Mouse (Mus musculus) intestine, embryonic 16.5 days (tissue): ENCODE data around the gene Plppr2. TPM values are rescaled to one million over a fixed set of nuclear protein-coding genes. Genes with fewer than 3 reads are reported as not detected.

Source experiments
- ATAC-seq: fragments of 200-750 bp; cut with Nextera tagmentation; 2 replicates; pipeline ENCODE4 v1.8.0; 2017; ENCODE audit warnings: moderate TSS enrichment, moderate library complexity
- H3K27ac ChIP-seq: fragments of 300-500 bp; sonication (generic); 2 replicates; pipeline ENCODE4 v1.5.1; 2014; ENCODE audit warnings: mild to moderate bottlenecking, low read length
- H3K27me3 ChIP-seq: fragments of 300-500 bp; sonication (generic); replicated peaks from 2 replicates; pipeline ENCODE4 v1.6.1; 2014; ENCODE audit warnings: low read length, control low read depth, mixed read lengths; ENCODE audit not compliant: control insufficient read depth, insufficient read depth
- H3K36me3 ChIP-seq: fragments of 300-500 bp; sonication (generic); 2 replicates; pipeline ENCODE4 v1.6.1; 2014; ENCODE audit warnings: low read length, control low read depth; ENCODE audit not compliant: control insufficient read depth, insufficient read depth
- H3K4me1 ChIP-seq: fragments of 300-500 bp; sonication (generic); 2 replicates; pipeline ENCODE4 v1.6.1; 2014; ENCODE audit warnings: low read length, control low read depth, mixed read lengths; ENCODE audit not compliant: control insufficient read depth, insufficient read depth
- H3K4me2 ChIP-seq: fragments of 300-500 bp; sonication (generic); 2 replicates; pipeline ENCODE4 v1.6.1; 2014; ENCODE audit warnings: low read depth, low read length, control low read depth
- H3K4me3 ChIP-seq: fragments of 300-500 bp; sonication (generic); 2 replicates; pipeline ENCODE4 v1.5.1; 2014; ENCODE audit warnings: mild to moderate bottlenecking, low read length
- H3K9ac ChIP-seq: fragments of 300-500 bp; sonication (generic); 2 replicates; pipeline ENCODE4 v1.6.1; 2014; ENCODE audit warnings: low read depth, low read length
- H3K9me3 ChIP-seq: fragments of 300-500 bp; sonication (generic); 2 replicates; pipeline ENCODE4 v1.6.1; 2016; ENCODE audit warnings: low read length, control low read depth; ENCODE audit not compliant: control insufficient read depth
- WGBS: fragments of 180-500 bp; shearing (Covaris S2); extraction: QIAGEN DNeasy Blood & Tissue Kit; methylation state at CpG from one replicate; pipeline ENCODE4 v1.1.7; 2014; 5-methylcytosine and 5-hydroxymethylcytosine counted together
- polyA plus RNA-seq: library from polyadenylated mRNA; unstranded; fragments of >200 nt; fragmentation: Nextera tagmentation; extraction: Ambion mirVana; gene quantifications from 2 replicates; pipeline ENCODE4 v1.2.1, GENCODE M21; 2015

Plppr2 gene
- polyA plus RNA-seq, 1 experiment from 2014 or later = 6.2 TPM

DNA sequence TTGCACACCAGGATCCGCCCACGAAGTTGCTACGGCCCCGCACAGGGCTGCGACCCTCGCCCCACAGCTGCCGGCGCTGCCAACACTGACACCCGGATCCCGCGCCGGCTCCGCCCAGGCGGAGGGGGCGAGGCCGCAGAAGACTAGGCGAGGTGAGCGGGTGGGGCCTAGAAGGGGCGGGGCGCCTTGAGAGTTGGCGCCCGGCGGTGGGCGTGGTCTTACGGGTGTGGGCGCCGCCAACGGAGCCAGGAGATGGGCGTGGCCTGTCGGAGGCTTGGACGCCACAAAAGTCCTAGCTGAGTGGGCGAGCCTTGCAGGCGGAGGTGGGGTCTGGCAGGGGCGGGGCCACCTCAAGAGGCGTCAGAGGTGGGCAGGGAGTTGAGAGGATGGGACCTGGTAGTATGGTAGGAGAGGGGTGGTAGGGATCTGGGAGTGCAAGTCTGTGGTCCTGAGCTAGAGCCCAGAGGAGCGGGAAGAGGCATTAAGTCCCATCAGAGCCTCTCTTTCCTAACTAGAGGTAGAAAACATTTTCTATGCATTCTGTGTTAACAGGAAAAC, 18.7 kb upstream of the Plppr2 start, which contains the start of gene Rab3d:
Gene Rab3d (minus strand): TSS at position 158 of the 558 bp plus-strand sequence.
- under 1% methylated on average over 35 of the region's 36 CpGs for WGBS

DNA sequence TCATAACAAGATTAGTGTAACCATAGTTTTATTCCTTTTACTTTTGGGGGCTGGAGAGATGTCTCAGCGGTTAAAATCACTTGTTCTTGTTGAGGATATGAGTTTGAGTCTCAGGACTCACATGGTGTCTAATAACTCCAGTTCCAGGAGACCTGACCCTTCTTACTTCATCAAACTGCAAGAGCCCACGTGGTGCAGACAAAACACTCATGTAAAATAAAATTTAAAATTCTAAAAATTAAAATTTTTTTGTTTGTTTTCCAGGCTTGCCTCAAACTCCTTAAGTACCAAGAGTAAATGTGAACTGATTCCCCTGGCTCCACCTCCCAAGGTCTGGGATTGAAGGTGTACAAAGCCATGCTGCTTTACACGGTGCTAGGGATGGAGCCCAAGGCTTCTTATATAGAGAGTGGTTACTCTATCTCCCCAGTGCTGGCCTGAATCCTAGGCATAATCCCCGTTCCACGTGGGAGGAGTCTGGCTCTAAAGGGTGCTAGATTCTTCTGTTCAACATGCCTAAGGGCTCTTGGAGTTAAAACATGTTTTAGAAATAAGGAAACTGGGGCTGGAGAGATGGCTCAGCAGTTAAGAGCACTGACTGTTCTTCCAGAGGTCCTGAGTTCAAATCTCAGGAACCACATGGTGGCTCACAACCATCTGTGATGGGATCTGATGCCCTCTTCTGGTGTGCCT, 18.0 kb upstream of the Plppr2 start:
- peak overlapping the region; percentile 81 for H3K4me3 ChIP-seq
- H3K27ac ChIP-seq = no peak overlapping the region

More for the DNA sequence above, 18.7 kb upstream of the Plppr2 start, which contains the start of gene Rab3d:
- no peaks in the 10 kb centered on the region for H3K27me3 ChIP-seq
- peak; percentile 95 for ATAC-seq
- H3K27ac ChIP-seq = peak within 1 kb of the TSS; percentile 77
- H3K4me1 ChIP-seq = peaks cover 9% of the 10 kb centered on the region; the same call in 1 of the 2 replicates
- H3K4me3 ChIP-seq = peak within 1 kb of the TSS; percentile 81
- H3K9ac ChIP-seq = peak within 1 kb of the TSS; percentile 81
- H3K36me3 ChIP-seq = no peaks in the 10 kb centered on the region
- H3K4me2 ChIP-seq = peak within 1 kb of the TSS; percentile 97
- no peaks in the 10 kb centered on the region for H3K9me3 ChIP-seq

GRCm38 (mm10) chr9:21923036-21923435, 13.8 kb upstream of the Plppr2 start:
- WGBS = 94% methylated on average over 4 of the region's 4 CpGs
- H3K27ac ChIP-seq = no peak overlapping the region
- H3K4me3 ChIP-seq = no peak overlapping the region
- H3K27me3 ChIP-seq = no peaks in the 10 kb centered on the region
- H3K36me3 ChIP-seq = peaks cover 3% of the 10 kb centered on the region; the same call in 1 of the 2 replicates
- peaks cover 8% of the 10 kb centered on the region for H3K4me1 ChIP-seq
- no peak overlapping the region for H3K9ac ChIP-seq
- ATAC-seq = no peak
- H3K9me3 ChIP-seq = no peaks in the 10 kb centered on the region
- no peak overlapping the region for H3K4me2 ChIP-seq

More for the DNA sequence above, 18.0 kb upstream of the Plppr2 start:
- H3K27me3 ChIP-seq = no peaks in the 10 kb centered on the region
- peaks cover 9% of the 10 kb centered on the region; the same call in 1 of the 2 replicates for H3K4me1 ChIP-seq
- no peaks in the 10 kb centered on the region for H3K9me3 ChIP-seq
- WGBS = 20% methylated on average over 5 of the region's 5 CpGs
- ATAC-seq = no peak
- H3K4me2 ChIP-seq = peak overlapping the region; percentile 97
- no peak overlapping the region for H3K9ac ChIP-seq
- no peaks in the 10 kb centered on the region for H3K36me3 ChIP-seq

GRCm38 (mm10) chr9:21923490-21924098, 13.2 kb upstream of the Plppr2 start:
- 52% methylated on average over 3 of the region's 3 CpGs for WGBS
- H3K4me2 ChIP-seq = no peak overlapping the region

DNA sequence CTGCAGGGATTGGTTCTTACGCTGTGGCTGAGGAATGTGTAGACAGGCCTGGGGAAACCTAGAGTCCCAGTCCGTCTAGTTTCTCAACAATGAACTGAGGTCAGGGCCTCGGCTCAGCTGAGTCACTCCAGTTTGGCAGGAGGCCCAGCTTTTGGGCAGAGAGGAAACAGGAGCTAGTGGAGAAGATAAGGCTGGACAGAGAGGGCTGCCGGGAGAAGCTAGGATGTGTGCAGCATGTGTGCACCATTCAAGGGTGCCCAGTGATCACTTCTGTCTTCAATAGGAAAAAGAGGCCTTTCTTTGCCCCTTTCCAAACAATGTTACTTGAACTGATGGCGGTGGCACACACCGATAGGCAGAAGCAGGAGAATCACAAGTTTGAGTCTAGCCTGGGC, 12.7 kb upstream of the Plppr2 start:
- no peak overlapping the region for H3K27ac ChIP-seq
- WGBS = 52% methylated on average over 6 of the region's 6 CpGs
- ATAC-seq = peak; percentile 36
- H3K4me1 ChIP-seq = peaks cover 8% of the 10 kb centered on the region
- no peak overlapping the region for H3K4me3 ChIP-seq
- peaks cover 3% of the 10 kb centered on the region; the same call in 1 of the 2 replicates for H3K36me3 ChIP-seq
- no peak overlapping the region for H3K4me2 ChIP-seq
- H3K9ac ChIP-seq = 0 out of 2 replicates have a peak overlapping the region, but pooled peaks have one; percentile 8
- no peaks in the 10 kb centered on the region for H3K9me3 ChIP-seq
- H3K27me3 ChIP-seq = no peaks in the 10 kb centered on the region

More at GRCm38 (mm10) chr9:21923490-21924098, 13.2 kb upstream of the Plppr2 start:
- H3K27me3 ChIP-seq = no peaks in the 10 kb centered on the region
- H3K9me3 ChIP-seq = no peaks in the 10 kb centered on the region
- H3K4me1 ChIP-seq = peaks cover 8% of the 10 kb centered on the region
- 0 out of 2 replicates have a peak overlapping the region, but pooled peaks have one; percentile 8 for H3K9ac ChIP-seq
- peaks cover 3% of the 10 kb centered on the region; the same call in 1 of the 2 replicates for H3K36me3 ChIP-seq
- H3K4me3 ChIP-seq = no peak overlapping the region
- no peak overlapping the region for H3K27ac ChIP-seq
- ATAC-seq = no peak

- H3K36me3 ChIP-seq = peaks cover 3% of the 10 kb centered on the region; the same call in 1 of the 2 replicates
- H3K27ac ChIP-seq = no peak overlapping the region
- no peak overlapping the region for H3K4me3 ChIP-seq
- WGBS = 93% methylated on average over 3 of the region's 3 CpGs
- no peak for ATAC-seq
- H3K9ac ChIP-seq = no peak overlapping the region
- H3K9me3 ChIP-seq = no peaks in the 10 kb centered on the region
- no peak overlapping the region for H3K4me2 ChIP-seq
- H3K27me3 ChIP-seq = no peaks in the 10 kb centered on the region
- H3K4me1 ChIP-seq = peaks cover 8% of the 10 kb centered on the region
Measured at GRCm38 (mm10) chr9:21925034-21925433, 11.8 kb upstream of the Plppr2 start.

GRCm38 (mm10) chr9:21925506-21925905, 11.3 kb upstream of the Plppr2 start:
- ATAC-seq = no peak
- no peak overlapping the region for H3K27ac ChIP-seq
- H3K9ac ChIP-seq = no peak overlapping the region
- peaks cover 8% of the 10 kb centered on the region for H3K4me1 ChIP-seq
- WGBS = 96% methylated on average over 1 of the region's 1 CpGs
- no peaks in the 10 kb centered on the region for H3K9me3 ChIP-seq
- H3K36me3 ChIP-seq = peaks cover 3% of the 10 kb centered on the region; the same call in 1 of the 2 replicates
- H3K4me3 ChIP-seq = no peak overlapping the region
- no peaks in the 10 kb centered on the region for H3K27me3 ChIP-seq
- no peak overlapping the region for H3K4me2 ChIP-seq

DNA sequence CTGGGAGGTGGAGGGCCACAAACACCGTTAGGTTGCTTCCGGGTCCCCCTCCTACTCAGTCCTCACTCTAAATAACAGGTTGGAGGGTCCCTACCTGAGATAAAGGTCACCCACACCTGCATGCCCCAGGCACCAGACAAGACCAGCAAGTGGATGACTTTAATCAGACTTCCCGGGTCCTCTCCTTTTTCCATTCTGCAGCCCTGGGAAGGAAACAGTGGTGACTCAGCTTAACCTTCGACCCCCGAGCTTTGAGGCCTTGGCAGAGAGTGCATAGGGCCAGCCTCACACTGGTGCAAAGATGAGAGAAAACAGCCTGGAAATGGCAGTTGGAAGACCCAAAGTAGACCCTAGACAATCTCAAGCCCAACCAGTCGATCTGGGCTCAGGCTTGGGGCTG, 10.7 kb upstream of the Plppr2 start:
- Histone ChIP-seq H3K27ac (peak overlapping the region; percentile 67; the same call in 1 of the 2 replicates), H3K4me1 (peaks cover 8% of the 10 kb centered on the region), H3K9ac (no peak overlapping the region), H3K4me2 (peak overlapping the region; percentile 48), H3K9me3 (no peaks in the 10 kb centered on the region), H3K36me3 (peaks cover 3% of the 10 kb centered on the region; the same call in 1 of the 2 replicates), H3K27me3 (no peaks in the 10 kb centered on the region), H3K4me3 (peak overlapping the region; percentile 67)
- ATAC-seq = no peak
- 65% methylated on average over 6 of the region's 6 CpGs for WGBS

DNA sequence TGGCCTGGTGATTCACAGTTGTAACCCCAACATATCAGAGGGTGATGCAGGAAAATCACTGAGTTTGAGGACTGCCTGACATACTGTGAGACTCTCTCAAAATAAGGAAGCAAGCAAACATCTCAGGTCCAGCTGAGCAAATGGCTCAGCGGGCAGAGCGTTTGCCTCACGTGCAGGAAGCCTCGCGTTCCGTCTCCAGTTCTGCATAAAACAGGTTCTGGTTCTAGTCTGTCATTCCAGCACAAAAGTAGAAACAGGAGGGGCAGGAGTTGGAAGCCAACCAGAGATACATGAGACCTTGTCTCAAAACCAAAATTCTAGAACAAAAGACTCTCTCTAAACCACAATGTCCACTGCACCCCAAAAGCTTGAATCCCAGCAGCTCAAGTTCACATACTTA, 10.0 kb upstream of the Plppr2 start:
- H3K4me2 ChIP-seq = peak overlapping the region; percentile 48

More for the DNA sequence above, 10.0 kb upstream of the Plppr2 start:
- 2% methylated on average over 6 of the region's 6 CpGs for WGBS
- peaks cover 8% of the 10 kb centered on the region for H3K4me1 ChIP-seq
- H3K9me3 ChIP-seq = no peaks in the 10 kb centered on the region
- no peaks in the 10 kb centered on the region for H3K27me3 ChIP-seq
- H3K27ac ChIP-seq = peak overlapping the region; percentile 67
- H3K4me3 ChIP-seq = peak overlapping the region; percentile 67
- no peak for ATAC-seq
- H3K9ac ChIP-seq = peak overlapping the region; percentile 78
- peaks cover 3% of the 10 kb centered on the region; the same call in 1 of the 2 replicates for H3K36me3 ChIP-seq
